Mouse (Mus musculus) stomach, embryonic 16.5 days (tissue): ENCODE data around the gene Syt6. TPM values are rescaled to one million over a fixed set of nuclear protein-coding genes. Genes with fewer than 3 reads are reported as not detected.

Experiments used
- ATAC-seq: fragments of 200-750 bp; cut with Nextera tagmentation; 2 replicates; pipeline ENCODE4 v1.8.0; 2017; ENCODE audit warnings: moderate number of reproducible peaks, moderate TSS enrichment; ENCODE audit not compliant: insufficient read depth, low FRiP score
- H3K27ac ChIP-seq: fragments of 300-500 bp; sonication (generic); 2 replicates; pipeline ENCODE4 v1.5.1; 2014; ENCODE audit warnings: low read length
- H3K27me3 ChIP-seq: fragments of 300-500 bp; sonication (generic); 2 replicates; pipeline ENCODE4 v1.6.1; 2014; ENCODE audit warnings: low read length, control low read depth, mixed read lengths; ENCODE audit not compliant: control insufficient read depth, insufficient read depth
- H3K36me3 ChIP-seq: fragments of 300-500 bp; sonication (generic); 2 replicates; pipeline ENCODE4 v1.6.1; 2014; ENCODE audit warnings: low read length; ENCODE audit not compliant: control insufficient read depth, insufficient read depth
- H3K4me1 ChIP-seq: fragments of 300-500 bp; sonication (generic); 2 replicates; pipeline ENCODE4 v1.6.1; 2014; ENCODE audit warnings: low read length, control low read depth, mixed read lengths; ENCODE audit not compliant: control insufficient read depth, insufficient read depth
- H3K4me2 ChIP-seq: fragments of 300-500 bp; sonication (generic); 2 replicates; pipeline ENCODE4 v1.6.1; 2014; ENCODE audit warnings: low read depth, low read length, mixed read lengths
- H3K4me3 ChIP-seq: fragments of 300-500 bp; sonication (generic); replicated peaks from 2 replicates; pipeline ENCODE4 v1.5.1; 2014; ENCODE audit warnings: mild to moderate bottlenecking, low read length
- H3K9ac ChIP-seq: fragments of 300-500 bp; sonication (generic); 2 replicates; pipeline ENCODE4 v1.6.1; 2014; ENCODE audit warnings: low read length
- H3K9me3 ChIP-seq: fragments of 300-500 bp; sonication (generic); replicated peaks from 2 replicates; pipeline ENCODE4 v1.6.1; 2016; ENCODE audit warnings: low read length, control low read depth; ENCODE audit not compliant: control insufficient read depth
- WGBS: fragments of 180-500 bp; shearing (Covaris S2); extraction: QIAGEN DNeasy Blood & Tissue Kit; methylation state at CpG from one replicate; pipeline ENCODE4 v1.1.7; 2014; 5-methylcytosine and 5-hydroxymethylcytosine counted together
- microRNA-seq: library from miRNA; unstranded; fragments of <30 nt; microRNA quantifications from one replicate; pipeline ENCODE4, GENCODE M21; 2016
- polyA plus RNA-seq: library from polyadenylated mRNA; unstranded; fragments of >200 nt; fragmentation: Nextera tagmentation; extraction: Ambion mirVana; gene quantifications from 2 replicates; pipeline ENCODE4 v1.2.1, GENCODE M21; 2015

Gene Syt6
- polyA plus RNA-seq, 1 experiment from 2014 or later: 1.9 TPM

GRCm38 (mm10) chr3:103683234-103683965 lies 108.4 kb downstream of the Syt6 start:
- 8% methylated on average over 21 of the region's 21 CpGs for WGBS
- H3K9ac ChIP-seq: no peak overlapping the region
- no peaks in the 10 kb centered on the region for H3K9me3 ChIP-seq
- H3K4me2 ChIP-seq: no peak overlapping the region
- H3K4me3 ChIP-seq: no peak overlapping the region
- no peaks in the 10 kb centered on the region for H3K36me3 ChIP-seq
- H3K27ac ChIP-seq: no peak overlapping the region
- no peaks in the 10 kb centered on the region for H3K4me1 ChIP-seq
- ATAC-seq: no peak
- no peaks in the 10 kb centered on the region for H3K27me3 ChIP-seq

- Histone ChIP-seq H3K27ac (no peak overlapping the region), H3K4me1 (no peaks in the 10 kb centered on the region), H3K36me3 (no peaks in the 10 kb centered on the region), H3K4me3 (no peak overlapping the region), H3K9ac (no peak overlapping the region), H3K27me3 (no peaks in the 10 kb centered on the region), H3K4me2 (no peak overlapping the region), H3K9me3 (no peaks in the 10 kb centered on the region)
- no peak for ATAC-seq
- WGBS: 39% methylated on average over 5 of the region's 5 CpGs
Measured at GRCm38 (mm10) chr3:103683966-103684319, 108.9 kb downstream of the Syt6 start.

- H3K4me3 ChIP-seq: no peak overlapping the region
- H3K9ac ChIP-seq: no peak overlapping the region
- ATAC-seq: no peak
- H3K36me3 ChIP-seq: no peaks in the 10 kb centered on the region
- H3K4me2 ChIP-seq: no peak overlapping the region
- H3K27ac ChIP-seq: no peak overlapping the region
- no peaks in the 10 kb centered on the region for H3K27me3 ChIP-seq
- H3K4me1 ChIP-seq: no peaks in the 10 kb centered on the region
- H3K9me3 ChIP-seq: no peaks in the 10 kb centered on the region
- WGBS: 54% methylated on average over 1 of the region's 1 CpGs
Measured at GRCm38 (mm10) chr3:103689043-103689442, 114.0 kb downstream of the Syt6 start.

- H3K27me3 ChIP-seq: no peaks in the 10 kb centered on the region
- H3K4me2 ChIP-seq: no peak overlapping the region
- no peak overlapping the region for H3K27ac ChIP-seq
- ATAC-seq: no peak
- no peak overlapping the region for H3K4me3 ChIP-seq
- no peak overlapping the region for H3K9ac ChIP-seq
- H3K36me3 ChIP-seq: no peaks in the 10 kb centered on the region
- no peaks in the 10 kb centered on the region for H3K9me3 ChIP-seq
- no peaks in the 10 kb centered on the region for H3K4me1 ChIP-seq
- 81% methylated on average over 3 of the region's 3 CpGs for WGBS
Measured at GRCm38 (mm10) chr3:103690506-103690905, 115.5 kb downstream of the Syt6 start.

Small RNA genes lying within 50 kb of the gene (microRNA-seq; reads per million reads assigned to microRNA genes)
- gene Gm25325: not detected

Other genes starting within 250 kb of the Syt6 start
- gene Atg4a-ps, start 70.8 kb downstream of the Syt6 start, polyA plus RNA-seq: 0.12 and 0.37 TPM in 2 replicates
- gene Olfml3, start 162.8 kb downstream of the Syt6 start, polyA plus RNA-seq: 51.8 and 57.3 TPM in 2 replicates
- not detected in 2 replicates for gene Gm10964, start 164.1 kb downstream of the Syt6 start, polyA plus RNA-seq
- 10.9 and 11.3 TPM in 2 replicates for gene Hipk1, start 216.3 kb downstream of the Syt6 start, polyA plus RNA-seq
- 17.6 and 20.0 TPM in 2 replicates for gene Dclre1b, start 234.2 kb downstream of the Syt6 start, polyA plus RNA-seq
- gene Ap4b1, start 234.3 kb downstream of the Syt6 start, polyA plus RNA-seq: 20.1 and 22.0 TPM in 2 replicates
- gene Gm43064, start 234.3 kb downstream of the Syt6 start, polyA plus RNA-seq: 1.1 TPM in 1 of 2 replicates, not detected in the other